In genomic region chr5:97594081-97594480, GRCm38 (mm10) we compare ENCODE assay signal across 18 mouse cellular contexts.
"Had no signal": no experiment of that assay in that cellular context is flagged by ENCODE, and none has a peak within 500 bp of the region (broad histone marks: within the 10 kb centered on the region; RNA-seq: fewer than 3 reads in every experiment).

No protein-coding gene starts in this region.

- H3K4me1 ChIP-seq: liver, embryonic 15.5 days; lung, embryonic 15.5 days; megakaryocyte, embryonic 14.5 days; midbrain, embryonic 13.5 days; neural tube, embryonic 12.5 days; stomach, embryonic 15.5 days had no signal

- DNase-seq: liver, postnatal 0 days; lung, adult 2 months; lung, postnatal 14 days; lung, postnatal 36 days; right cerebral cortex, postnatal 14 days; thymus, adult 2 months; thymus, postnatal 25 days; thymus, postnatal 4 days had no signal

- H3K27me3 ChIP-seq: liver, embryonic 15.5 days; lung, embryonic 15.5 days; megakaryocyte, embryonic 14.5 days; midbrain, embryonic 13.5 days; neural tube, embryonic 12.5 days; stomach, embryonic 15.5 days had no signal

- H3K9ac ChIP-seq: liver, embryonic 15.5 days; liver, postnatal 0 days; lung, embryonic 15.5 days; midbrain, embryonic 13.5 days; neural tube, embryonic 12.5 days; stomach, embryonic 15.5 days had no signal

- ATAC-seq: liver, postnatal 0 days; lung, postnatal 0 days; midbrain, embryonic 13.5 days had no signal

- H3K36me3 ChIP-seq: liver, embryonic 15.5 days; lung, embryonic 15.5 days; midbrain, embryonic 13.5 days; neural tube, embryonic 12.5 days; stomach, embryonic 15.5 days had no signal

- H3K4me3 ChIP-seq: liver, embryonic 15.5 days; lung, embryonic 15.5 days; megakaryocyte, embryonic 14.5 days; midbrain, embryonic 13.5 days; neural tube, embryonic 12.5 days; stomach, embryonic 15.5 days had no signal

- H3K4me2 ChIP-seq: liver, embryonic 15.5 days; lung, embryonic 15.5 days; midbrain, embryonic 11.5 days; midbrain, embryonic 13.5 days; neural tube, embryonic 12.5 days; stomach, embryonic 15.5 days had no signal

- H3K27ac ChIP-seq: liver, embryonic 15.5 days; lung, embryonic 15.5 days; macrophage; midbrain, embryonic 13.5 days; neural tube, embryonic 12.5 days; stomach, embryonic 15.5 days; stomach, postnatal 0 days had no signal

- H3K9me3 ChIP-seq: liver, embryonic 15.5 days; lung, embryonic 15.5 days; midbrain, embryonic 13.5 days; neural tube, embryonic 12.5 days; stomach, embryonic 15.5 days had no signal
